Mouse (Mus musculus): ENCODE data around the gene Fam107a. TPM values are rescaled to one million over a fixed set of nuclear protein-coding genes. Genes with fewer than 3 reads are reported as not detected.

Gene Fam107a
- polyA plus RNA-seq, 1 experiment: not detected

DNA sequence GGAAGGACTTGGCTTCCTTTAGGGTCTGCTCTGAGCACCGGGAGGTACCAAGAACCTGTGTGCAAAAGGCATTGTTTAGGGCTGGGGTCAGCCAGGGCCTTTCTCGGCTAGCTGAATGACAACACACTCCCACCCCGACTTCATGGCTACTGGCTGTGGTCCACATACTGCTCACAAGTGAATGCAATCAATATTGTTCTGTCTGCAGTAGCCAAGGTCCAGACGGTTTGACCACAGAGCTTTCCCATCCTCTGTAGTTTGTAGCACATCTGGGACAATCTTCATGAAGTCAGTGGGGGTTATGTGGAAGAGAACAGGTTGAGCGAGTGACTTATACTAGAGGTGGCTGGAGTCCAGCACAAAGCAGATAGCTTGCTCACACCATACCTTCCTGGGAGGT lies 60.9 kb downstream of the Fam107a start:
- Histone ChIP-seq H3K4me3 (ENCODE audit: insufficient read depth, poor library complexity, severe bottlenecking) (no peak overlapping the region), H3K36me3 (ENCODE audit: control insufficient read depth, insufficient read depth) (no peaks in the 10 kb centered on the region), H3K27me3 (ENCODE audit: control insufficient read depth, insufficient read depth, insufficient read length) (peaks cover 15% of the 10 kb centered on the region), H3ac (ENCODE audit: control insufficient read depth, insufficient read length, low read depth) (no peak overlapping the region), H3K79me3 (ENCODE audit: low read depth) (no peaks in the 10 kb centered on the region), H3K79me2 (ENCODE audit: control insufficient read depth, insufficient read depth) (no peaks in the 10 kb centered on the region)
- TF ChIP-seq MAX (IDR thresholded peaks at IDR 0.05) (no peak), MYOG (IDR thresholded peaks at IDR 0.05; ENCODE audit: control insufficient read depth, extremely low read depth, insufficient read length) (no peak), MYOD1 (IDR thresholded peaks at IDR 0.05; ENCODE audit: control insufficient read depth, insufficient read length, low read depth) (no peak), CEBPB (IDR thresholded peaks at IDR 0.05; ENCODE audit: low read depth) (no peak), USF1 (IDR thresholded peaks at IDR 0.05; ENCODE audit: low read depth) (no peak), CTCF (IDR thresholded peaks at IDR 0.05; ENCODE audit: control insufficient read depth, insufficient read depth, insufficient read length) (no peak)

DNA sequence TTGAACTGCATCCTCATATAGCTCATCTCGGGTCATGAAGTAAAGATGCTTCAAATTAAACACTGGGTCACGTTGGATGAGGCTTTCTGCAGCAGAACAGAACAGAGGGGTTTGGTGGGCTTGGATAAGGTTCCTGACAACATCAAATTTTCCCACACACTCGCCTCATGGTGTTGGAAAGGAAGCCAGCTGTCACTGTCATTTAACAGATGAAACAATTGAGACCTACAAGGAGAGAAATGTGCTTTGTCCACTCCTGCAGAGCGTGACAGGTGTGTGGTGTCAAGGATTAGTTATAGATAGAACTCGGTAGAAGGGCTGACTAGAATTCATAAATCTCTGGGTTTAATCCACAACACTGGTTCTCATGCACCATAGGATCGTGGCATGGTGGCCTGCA lies 61.8 kb downstream of the Fam107a start:
- H3K79me2 ChIP-seq (ENCODE audit: control insufficient read depth, insufficient read depth): no peaks in the 10 kb centered on the region
- H3K4me3 ChIP-seq (ENCODE audit: insufficient read depth, poor library complexity, severe bottlenecking): no peak overlapping the region
- H3ac ChIP-seq (ENCODE audit: control insufficient read depth, insufficient read length, low read depth): no peak overlapping the region
- no peaks in the 10 kb centered on the region for H3K36me3 ChIP-seq (ENCODE audit: control insufficient read depth, insufficient read depth)
- H3K27me3 ChIP-seq (ENCODE audit: control insufficient read depth, insufficient read depth, insufficient read length): peaks cover 15% of the 10 kb centered on the region
- TF ChIP-seq CEBPB (IDR thresholded peaks at IDR 0.05; ENCODE audit: low read depth) (no peak), USF1 (IDR thresholded peaks at IDR 0.05; ENCODE audit: low read depth) (no peak), MYOD1 (IDR thresholded peaks at IDR 0.05; ENCODE audit: control insufficient read depth, insufficient read length, low read depth) (no peak), FOSL1 (IDR thresholded peaks at IDR 0.05; ENCODE audit: insufficient read depth, low read length, poor library complexity, severe bottlenecking) (no peak), MAX (IDR thresholded peaks at IDR 0.05) (no peak), CTCF (IDR thresholded peaks at IDR 0.05; ENCODE audit: control insufficient read depth, insufficient read depth, insufficient read length) (no peak), MYOG (IDR thresholded peaks at IDR 0.05; ENCODE audit: control insufficient read depth, extremely low read depth, insufficient read length) (no peak)
- no peaks in the 10 kb centered on the region for H3K79me3 ChIP-seq (ENCODE audit: low read depth)

DNA sequence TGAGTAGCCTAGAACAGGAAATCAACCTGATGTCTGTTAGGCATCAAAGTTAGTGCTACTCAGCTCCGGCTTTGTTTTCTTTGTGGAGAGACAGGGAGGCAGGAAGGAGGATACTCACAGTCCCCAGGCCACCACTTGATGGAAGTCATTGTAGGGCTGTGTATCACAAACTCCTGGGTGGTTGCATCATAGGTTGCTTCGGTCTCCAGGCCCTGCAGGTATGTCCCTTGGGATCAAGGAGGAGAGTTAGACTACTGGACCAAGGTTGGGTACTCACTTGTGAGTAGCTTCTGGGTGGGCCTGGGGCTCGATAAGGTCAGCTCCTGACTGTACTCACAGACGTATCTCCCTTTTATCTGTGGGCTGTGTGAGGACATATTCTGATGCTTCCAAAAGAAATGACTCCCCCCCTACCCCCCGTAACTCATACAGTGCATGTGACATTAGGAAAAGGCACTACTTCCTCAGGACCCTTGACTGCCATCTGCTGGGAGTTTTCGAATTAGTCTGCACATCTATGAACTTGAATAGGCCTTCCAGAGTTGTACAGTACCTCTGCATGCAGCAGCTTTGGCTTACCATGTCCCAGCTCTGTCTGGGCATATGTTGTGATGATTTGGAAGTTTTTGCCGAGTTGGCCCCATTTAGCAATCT lies 62.6 kb downstream of the Fam107a start:
- no peaks in the 10 kb centered on the region for H3K79me3 ChIP-seq (ENCODE audit: low read depth)
- no peaks in the 10 kb centered on the region for H3K36me3 ChIP-seq (ENCODE audit: control insufficient read depth, insufficient read depth)
- no peak for TF ChIP-seq MYOD1 (IDR thresholded peaks at IDR 0.05; ENCODE audit: control insufficient read depth, insufficient read length, low read depth)
- TF ChIP-seq CTCF (IDR thresholded peaks at IDR 0.05; ENCODE audit: control insufficient read depth, insufficient read depth, insufficient read length): peak; percentile 7
- no peak for TF ChIP-seq USF1 (IDR thresholded peaks at IDR 0.05; ENCODE audit: low read depth)
- no peak for TF ChIP-seq CEBPB (IDR thresholded peaks at IDR 0.05; ENCODE audit: low read depth)
- no peaks in the 10 kb centered on the region for H3K79me2 ChIP-seq (ENCODE audit: control insufficient read depth, insufficient read depth)
- no peak overlapping the region for H3K4me3 ChIP-seq (ENCODE audit: insufficient read depth, poor library complexity, severe bottlenecking)
- no peak overlapping the region for H3ac ChIP-seq (ENCODE audit: control insufficient read depth, insufficient read length, low read depth)
- peaks cover 15% of the 10 kb centered on the region for H3K27me3 ChIP-seq (ENCODE audit: control insufficient read depth, insufficient read depth, insufficient read length)

DNA sequence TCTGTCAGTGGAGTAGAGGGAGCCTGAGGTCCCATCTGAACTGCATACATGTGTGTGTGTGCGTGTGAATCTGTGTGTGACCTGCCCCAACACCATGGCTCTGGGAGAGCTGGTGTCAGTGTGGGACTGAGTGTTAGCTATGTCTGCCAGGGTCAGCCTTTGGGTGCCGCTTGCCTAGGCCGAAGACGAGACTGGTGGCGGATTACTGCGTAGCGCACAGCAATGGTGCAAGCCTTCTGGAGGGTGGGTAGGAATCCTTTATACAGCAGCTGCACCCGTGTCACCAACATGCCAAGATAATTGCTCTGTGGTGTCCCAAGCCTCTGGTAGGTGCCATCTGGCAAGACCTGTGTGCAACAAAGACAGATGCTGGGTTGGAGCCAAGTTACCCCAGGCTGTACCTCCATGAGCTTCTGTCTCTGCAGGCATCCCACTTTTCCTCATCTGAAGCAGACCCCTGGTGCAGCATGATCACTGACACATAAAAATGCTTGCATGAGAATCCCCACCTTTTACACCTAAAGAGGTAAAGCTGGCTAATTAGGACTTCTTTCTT lies 66.4 kb downstream of the Fam107a start:
- TF ChIP-seq CTCF (IDR thresholded peaks at IDR 0.05; ENCODE audit: control insufficient read depth, insufficient read depth, insufficient read length): no peak
- Histone ChIP-seq H3K4me3 (ENCODE audit: insufficient read depth, poor library complexity, severe bottlenecking) (no peak overlapping the region), H3K27me3 (ENCODE audit: control insufficient read depth, insufficient read depth, insufficient read length) (peaks cover 3% of the 10 kb centered on the region)

DNA sequence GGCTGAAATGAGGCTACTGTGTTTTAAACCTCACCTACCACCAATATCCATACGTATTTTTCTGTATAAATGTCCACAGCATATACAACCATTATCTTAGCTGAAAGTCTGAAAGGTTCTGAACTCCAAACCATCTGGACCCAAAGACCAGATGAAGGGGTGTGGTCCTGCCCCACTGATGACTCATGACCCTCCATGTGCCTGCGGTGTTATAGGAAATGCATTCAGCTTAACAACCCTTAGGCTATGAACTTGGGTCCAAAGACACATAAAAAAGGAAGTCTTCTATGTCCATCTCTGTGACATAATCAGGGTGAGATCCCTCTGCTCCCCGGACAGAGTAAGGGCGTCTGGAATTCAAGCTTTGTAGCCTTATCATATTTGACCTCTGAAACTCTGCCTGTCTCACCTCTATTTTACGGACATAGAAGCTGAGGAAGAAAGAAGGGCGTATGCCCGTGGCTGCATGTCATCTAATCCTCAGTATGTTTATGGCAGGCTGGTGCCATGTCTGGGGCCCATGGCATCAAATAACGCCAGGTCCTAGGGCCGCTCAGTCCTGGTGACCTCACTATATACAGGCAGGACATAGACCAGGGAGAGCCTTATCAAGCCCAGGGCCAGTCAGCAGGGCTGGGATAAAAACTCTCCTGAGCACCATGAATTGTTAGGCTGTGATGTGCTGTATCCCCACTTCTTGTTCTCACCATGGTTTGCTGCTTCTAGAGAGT lies 67.5 kb downstream of the Fam107a start:
- TF ChIP-seq FOSL1 (IDR thresholded peaks at IDR 0.05; ENCODE audit: insufficient read depth, low read length, poor library complexity, severe bottlenecking) (no peak), MYOD1 (IDR thresholded peaks at IDR 0.05; ENCODE audit: control insufficient read depth, insufficient read length, low read depth) (no peak), CTCF (IDR thresholded peaks at IDR 0.05; ENCODE audit: control insufficient read depth, insufficient read depth, insufficient read length) (no peak), MYOG (IDR thresholded peaks at IDR 0.05; ENCODE audit: control insufficient read depth, extremely low read depth, insufficient read length) (no peak), CEBPB (IDR thresholded peaks at IDR 0.05; ENCODE audit: low read depth) (no peak)
- Histone ChIP-seq H3K79me3 (ENCODE audit: low read depth) (no peaks in the 10 kb centered on the region), H3K4me3 (ENCODE audit: insufficient read depth, poor library complexity, severe bottlenecking) (no peak overlapping the region), H3K27me3 (ENCODE audit: control insufficient read depth, insufficient read depth, insufficient read length) (peaks cover 3% of the 10 kb centered on the region), H3K36me3 (ENCODE audit: control insufficient read depth, insufficient read depth) (no peaks in the 10 kb centered on the region), H3ac (ENCODE audit: control insufficient read depth, insufficient read length, low read depth) (no peak overlapping the region), H3K79me2 (ENCODE audit: control insufficient read depth, insufficient read depth) (no peaks in the 10 kb centered on the region)

More for the DNA sequence above, 66.4 kb downstream of the Fam107a start:
- no peaks in the 10 kb centered on the region for H3K79me2 ChIP-seq (ENCODE audit: control insufficient read depth, insufficient read depth)
- no peak overlapping the region for H3ac ChIP-seq (ENCODE audit: control insufficient read depth, insufficient read length, low read depth)
- H3K79me3 ChIP-seq (ENCODE audit: low read depth): no peaks in the 10 kb centered on the region
- H3K36me3 ChIP-seq (ENCODE audit: control insufficient read depth, insufficient read depth): no peaks in the 10 kb centered on the region

DNA sequence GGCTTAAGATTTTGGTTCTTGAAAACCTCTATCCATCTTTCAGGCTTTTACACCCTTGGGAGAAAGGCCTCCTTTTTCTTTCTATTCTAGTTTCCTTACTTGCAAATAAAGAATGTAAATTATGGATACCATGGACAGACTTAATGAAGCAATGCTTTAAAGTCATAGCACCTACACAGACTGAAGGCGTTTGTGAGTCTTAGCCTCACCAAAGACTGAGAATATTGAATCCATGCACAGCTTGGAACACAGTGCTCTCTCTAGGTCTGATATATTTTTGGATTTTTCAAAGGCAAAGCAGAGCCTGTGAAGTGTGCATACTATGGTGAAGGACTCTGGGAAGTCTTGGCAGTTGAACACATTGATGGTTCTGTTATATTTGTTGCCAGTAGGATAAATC lies 68.6 kb downstream of the Fam107a start:
- no peaks in the 10 kb centered on the region for H3K79me2 ChIP-seq (ENCODE audit: control insufficient read depth, insufficient read depth)
- peaks cover 3% of the 10 kb centered on the region for H3K27me3 ChIP-seq (ENCODE audit: control insufficient read depth, insufficient read depth, insufficient read length)
- no peaks in the 10 kb centered on the region for H3K36me3 ChIP-seq (ENCODE audit: control insufficient read depth, insufficient read depth)
- no peak for TF ChIP-seq MAX (IDR thresholded peaks at IDR 0.05)
- no peak for TF ChIP-seq USF1 (IDR thresholded peaks at IDR 0.05; ENCODE audit: low read depth)
- TF ChIP-seq MYOD1 (IDR thresholded peaks at IDR 0.05; ENCODE audit: control insufficient read depth, insufficient read length, low read depth): no peak
- no peak for TF ChIP-seq CTCF (IDR thresholded peaks at IDR 0.05; ENCODE audit: control insufficient read depth, insufficient read depth, insufficient read length)
- no peak for TF ChIP-seq MYOG (IDR thresholded peaks at IDR 0.05; ENCODE audit: control insufficient read depth, extremely low read depth, insufficient read length)
- TF ChIP-seq CEBPB (IDR thresholded peaks at IDR 0.05; ENCODE audit: low read depth): no peak
- no peak for TF ChIP-seq FOSL1 (IDR thresholded peaks at IDR 0.05; ENCODE audit: insufficient read depth, low read length, poor library complexity, severe bottlenecking)
- H3K4me3 ChIP-seq (ENCODE audit: insufficient read depth, poor library complexity, severe bottlenecking): no peak overlapping the region
- no peak overlapping the region for H3ac ChIP-seq (ENCODE audit: control insufficient read depth, insufficient read length, low read depth)
- H3K79me3 ChIP-seq (ENCODE audit: low read depth): no peaks in the 10 kb centered on the region
